Comparison of ENCODE assay signal across 11 mouse cellular contexts in genomic region chr15:93913462-93913861, GRCm38 (mm10).
DNase-seq lines count a peak whose midpoint lies in the region; ATAC-seq lines count a peak whose summit lies in the region.
"Had no signal": no experiment of that assay in that cellular context is flagged by ENCODE, and none has a peak within 500 bp of the region (broad histone marks: within the 10 kb centered on the region; RNA-seq: fewer than 3 reads in every experiment).

No protein-coding gene starts in this region.

- no peak for DNase-seq in frontal cortex, postnatal 14 days (ENCODE audit: low spot score in 2 of 2)
- peak; percentile 16 for DNase-seq in 416B (ENCODE audit: low read depth)
- DNase-seq in c-Kit-positive CD71-negative TER-119-negative erythroid progenitor cells, embryonic 14.5 days (ENCODE audit: low read depth), result peak; percentile 16
- peak; percentile 53 for DNase-seq in naive thymus-derived CD4-positive, alpha-beta T cell, adult 2 months (ENCODE audit: low read depth)
- DNase-seq in B cell, adult 2 months, result no peak
- no peak for DNase-seq in adrenal gland, adult (ENCODE audit: inconsistent age in 2 of 2, low spot score in 1 of 2)
- no peak for DNase-seq in cerebellum, postnatal 10 days
- DNase-seq: cerebellum, postnatal 14 days; kidney, adult 8-10 months; lung, postnatal 36 days had no signal

- peak; percentile 77 for ATAC-seq in frontal cortex, adult (ENCODE audit: low TSS enrichment)

Comparison
In these comparisons a context has a peak if more than half of its experiments do, and no peak if none do; other contexts are left out.
1. DNase-seq: peak in 416B (single experiment), c-Kit-positive CD71-negative TER-119-negative erythroid progenitor cells, embryonic 14.5 days (single experiment) and naive thymus-derived CD4-positive, alpha-beta T cell, adult 2 months (single experiment); none in frontal cortex, postnatal 14 days (0 of 2), B cell, adult 2 months (0 of 2), adrenal gland, adult (0 of 2) and cerebellum, postnatal 10 days (0 of 2).